Mouse (Mus musculus) bone marrow, adult 2 months (tissue): ENCODE measurements around the gene Angptl6. TPM values are rescaled to one million over a fixed set of nuclear protein-coding genes. Genes with fewer than 3 reads are reported as not detected.
A peak's percentile ranks its signal among the peaks of the same experiment; 100 is the strongest.

ENCODE experiments used
- H3K27ac ChIP-seq: fragments of 200-500 bp; 2 replicates; pipeline ENCODE4 v1.5.1; 2012; ENCODE audit warnings: low read depth, mild to moderate bottlenecking, control low read depth, inconsistent platforms, low read length; ENCODE audit not compliant: control insufficient read depth, poor library complexity, insufficient read depth
- H3K4me1 ChIP-seq: fragments of 200-500 bp; 2 replicates; pipeline ENCODE4 v1.6.1; 2011; ENCODE audit warnings: low read length; ENCODE audit not compliant: control insufficient read depth, insufficient read depth
- H3K4me3 ChIP-seq: fragments of 200-500 bp; replicated peaks from 2 replicates; pipeline ENCODE3; 2011; ENCODE audit warnings: mild to moderate bottlenecking, low read depth, low read length, control low read depth; ENCODE audit not compliant: control insufficient read depth
- CTCF ChIP-seq: fragments of 200-500 bp; IDR thresholded peaks from 2 replicates; pipeline ENCODE4 v1.5.1; 2011; ENCODE audit warnings: low read length, control low read depth; ENCODE audit not compliant: control insufficient read depth, insufficient read depth
- POLR2A ChIP-seq: fragments of 200-500 bp; IDR thresholded peaks from 2 replicates; pipeline ENCODE4 v1.6.1; 2011; ENCODE audit warnings: low read depth, mild to moderate bottlenecking, control low read depth, low read length, borderline replicate concordance; ENCODE audit not compliant: control insufficient read depth
- WGBS: fragments of 180-500 bp; shearing (Covaris S2); methylation state at CpG from one replicate; pipeline ENCODE4 v1.1.7; 2018; 5-methylcytosine and 5-hydroxymethylcytosine counted together
- polyA plus RNA-seq: library from polyadenylated mRNA; stranded (reverse); fragments of >200 nt; gene quantifications from 2 replicates; pipeline ENCODE4 v1.2.4, GENCODE M21; 2011; ENCODE audit warnings: low replicate concordance; ENCODE audit not compliant: missing spikeins, insufficient read depth, insufficient read length

Angptl6 gene
- polyA plus RNA-seq, 1 experiment, result 1.6 TPM

DNA sequence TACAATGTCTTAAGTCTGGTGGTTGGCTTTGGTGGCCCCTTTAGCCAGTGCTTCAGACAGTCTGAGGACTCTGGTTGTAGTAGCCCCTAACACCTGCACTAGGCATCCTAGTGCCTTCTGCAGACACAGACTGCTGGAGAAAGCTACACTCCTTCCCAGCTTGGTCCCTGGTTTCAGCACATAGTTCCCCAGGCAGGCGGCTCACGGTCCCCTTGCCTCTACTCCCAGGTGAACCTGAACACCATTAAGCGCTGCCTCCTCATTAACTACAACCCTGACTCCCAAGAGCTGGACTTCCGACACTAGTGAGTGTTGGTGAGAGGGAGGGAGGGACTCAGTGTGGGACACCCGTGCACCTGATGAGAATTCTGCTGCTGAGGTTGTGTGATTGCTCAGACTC, 10.9 kb upstream of the Angptl6 start:
- Histone ChIP-seq H3K27ac (no peak overlapping the region), H3K4me3 (no peak overlapping the region), H3K4me1 (peaks cover 2% of the 10 kb centered on the region; the same call in 1 of the 2 replicates)
- WGBS, result 85% methylated on average over 5 of the region's 5 CpGs
- TF ChIP-seq CTCF, result no peak
- no peak for TF ChIP-seq POLR2A

DNA sequence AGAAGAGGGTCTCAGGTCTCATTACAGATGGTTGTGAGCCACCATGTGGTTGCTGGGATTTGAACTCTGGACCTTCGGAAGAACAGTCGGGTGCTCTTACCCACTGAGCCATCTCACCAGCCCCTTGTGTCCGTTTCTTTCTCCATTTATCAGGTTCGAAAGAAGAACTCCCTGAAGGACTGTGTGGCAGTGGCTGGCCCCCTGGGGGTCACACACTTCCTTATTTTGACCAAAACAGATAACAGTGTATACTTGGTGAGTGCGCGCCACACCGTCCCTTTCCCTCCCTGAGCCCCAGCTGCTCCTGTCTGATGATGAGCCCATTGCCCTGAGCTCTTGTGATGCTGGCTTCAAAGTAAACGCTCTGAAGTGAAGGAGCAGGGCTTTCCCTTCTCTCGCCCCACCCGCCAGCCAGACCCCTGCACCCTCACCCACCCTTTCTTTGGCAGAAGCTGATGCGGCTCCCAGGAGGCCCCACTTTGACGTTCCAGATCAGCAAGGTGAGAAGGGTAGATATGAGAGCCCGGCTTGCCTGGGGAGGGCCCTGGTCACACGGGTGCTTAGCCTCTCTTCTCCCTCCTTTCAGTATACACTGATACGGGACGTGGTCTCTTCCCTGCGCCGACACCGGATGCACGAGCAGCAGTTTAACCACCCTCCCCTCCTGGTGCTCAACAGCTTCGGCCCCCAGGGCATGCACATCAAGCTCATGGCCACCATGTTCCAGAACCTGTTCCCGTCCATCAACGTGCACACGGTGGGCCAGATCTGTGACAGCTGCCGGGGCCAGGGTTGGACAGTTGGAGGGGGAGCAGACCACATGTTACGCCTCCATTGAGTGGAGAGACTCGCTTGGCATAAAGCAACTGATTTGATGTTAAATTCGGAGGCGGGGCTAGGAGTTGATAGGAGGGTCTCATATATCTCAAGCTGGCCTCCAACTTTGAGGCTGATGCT, 9.9 kb upstream of the Angptl6 start:
- H3K27ac ChIP-seq, result peak overlapping the region; percentile 46
- TF ChIP-seq CTCF (no peak), POLR2A (no peak)
- H3K4me3 ChIP-seq, result peak overlapping the region; percentile 6
- 58% methylated on average over 29 of the region's 29 CpGs for WGBS
- H3K4me1 ChIP-seq, result peaks cover 2% of the 10 kb centered on the region; the same call in 1 of the 2 replicates

DNA sequence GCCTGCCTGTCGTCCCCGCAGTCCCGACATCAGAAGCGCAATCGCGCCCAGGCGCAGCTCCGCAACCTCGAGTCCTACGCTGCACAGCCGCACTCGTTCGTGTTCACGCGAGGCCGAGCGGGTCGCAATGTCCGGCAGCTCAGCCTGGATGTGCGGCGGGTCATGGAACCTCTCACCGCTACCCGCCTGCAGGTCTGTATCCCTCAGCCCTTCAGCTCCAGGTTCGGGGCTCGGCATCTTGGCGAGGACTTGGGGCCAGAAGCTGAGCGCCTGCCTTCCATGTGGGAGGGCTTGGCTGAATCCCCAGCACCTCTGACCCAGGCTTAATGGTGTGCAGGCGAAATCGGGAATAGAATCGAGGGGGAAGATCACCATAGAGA, 8.8 kb upstream of the Angptl6 start:
- Histone ChIP-seq H3K4me1 (peaks cover 2% of the 10 kb centered on the region; the same call in 1 of the 2 replicates), H3K4me3 (peak overlapping the region; percentile 84), H3K27ac (peak overlapping the region; percentile 68)
- under 1% methylated on average over 30 of the region's 30 CpGs for WGBS
- TF ChIP-seq POLR2A, result no peak
- no peak for TF ChIP-seq CTCF

DNA sequence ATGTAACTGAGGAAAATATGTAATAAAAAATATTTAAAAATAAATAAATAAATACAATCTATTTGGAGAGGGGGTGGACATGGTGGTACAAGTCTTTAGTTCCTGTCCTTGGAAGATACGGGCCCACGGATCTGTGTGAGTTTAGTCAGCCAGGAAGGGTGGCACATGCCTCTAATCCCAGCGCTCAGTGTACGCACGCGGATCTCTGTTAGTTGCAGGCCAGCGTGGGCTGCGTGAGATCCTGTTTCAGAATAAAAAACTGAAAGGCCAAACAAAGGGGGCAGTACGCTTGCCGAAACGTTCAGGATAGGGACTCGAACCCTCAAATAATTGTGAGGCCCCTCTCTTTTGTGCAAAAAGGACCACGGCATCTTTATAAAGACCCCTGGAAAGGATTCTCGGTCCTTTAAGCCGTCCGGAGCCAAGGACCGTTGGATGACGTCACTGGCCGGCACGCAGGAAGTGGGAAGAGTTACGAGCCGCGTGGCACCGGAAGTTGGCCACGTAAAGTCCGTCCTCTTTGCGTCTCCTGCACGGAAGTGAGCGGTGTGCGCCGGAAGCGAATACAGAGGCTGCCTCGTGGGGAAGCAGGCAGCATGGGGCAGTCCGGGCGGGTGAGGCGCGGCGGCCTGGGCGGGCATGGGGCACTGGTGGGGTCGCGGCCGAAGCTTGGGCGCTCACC, 8.3 kb upstream of the Angptl6 start, which contains the start of gene Ppan:
Ppan (plus strand) TSS at position 472 of the 682 bp plus-strand sequence.
- under 1% methylated on average over 43 of the region's 43 CpGs for WGBS
- peaks cover 2% of the 10 kb centered on the region; the same call in 1 of the 2 replicates for H3K4me1 ChIP-seq
- peak; percentile 83; the same call in 1 of the 2 replicates for TF ChIP-seq POLR2A
- no peak for TF ChIP-seq CTCF
- H3K27ac ChIP-seq, result peak within 1 kb of the TSS; percentile 68
- H3K4me3 ChIP-seq, result peak within 1 kb of the TSS; percentile 84

DNA sequence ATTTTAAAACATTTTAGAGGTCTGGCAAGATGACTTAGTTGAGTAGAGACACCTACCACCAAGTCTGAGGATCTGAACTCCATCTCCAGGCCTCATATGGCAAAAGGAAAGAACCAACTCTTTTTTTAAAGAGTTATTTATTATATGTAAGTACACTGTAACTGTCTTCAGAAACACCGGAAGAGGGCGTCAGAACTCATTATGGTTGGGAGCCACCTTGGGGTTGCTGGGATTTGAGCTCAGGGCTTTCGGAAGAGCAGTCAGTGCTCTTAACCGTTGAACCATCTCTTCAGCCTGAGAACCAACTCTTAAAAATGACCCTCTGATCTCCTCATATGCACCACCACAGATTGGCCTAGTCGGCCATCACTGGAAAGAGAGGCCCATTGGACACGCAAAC, 7.7 kb upstream of the Angptl6 start:
- no peak overlapping the region for H3K4me3 ChIP-seq

DNA sequence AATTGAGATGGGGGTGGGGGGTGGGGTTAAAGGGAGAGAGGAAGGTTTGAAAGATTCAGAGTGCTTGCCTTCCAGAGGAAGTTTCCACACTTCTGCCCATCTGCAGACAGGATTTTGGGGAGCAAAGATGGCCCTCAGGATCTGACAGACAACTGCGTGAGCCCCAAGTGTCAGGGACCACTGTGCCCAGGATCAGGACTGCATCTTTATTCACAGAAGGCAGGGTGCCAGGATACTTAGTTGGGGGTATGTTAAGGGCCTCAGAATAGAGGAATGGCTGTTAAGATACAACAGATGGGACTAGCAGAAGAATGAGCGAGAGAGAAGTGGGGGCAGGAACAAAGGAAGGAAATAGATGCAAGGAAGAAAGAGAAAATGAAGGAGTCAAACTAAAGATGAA, 7.0 kb upstream of the Angptl6 start:
- 77% methylated on average over 2 of the region's 2 CpGs for WGBS
- Histone ChIP-seq H3K4me3 (no peak overlapping the region), H3K27ac (no peak overlapping the region), H3K4me1 (peaks cover 2% of the 10 kb centered on the region; the same call in 1 of the 2 replicates)
- TF ChIP-seq CTCF (no peak), POLR2A (no peak)

More for the DNA sequence above, 7.7 kb upstream of the Angptl6 start:
- Histone ChIP-seq H3K4me1 (peaks cover 2% of the 10 kb centered on the region; the same call in 1 of the 2 replicates), H3K27ac (no peak overlapping the region)
- 87% methylated on average over 6 of the region's 6 CpGs for WGBS
- TF ChIP-seq CTCF, result no peak

DNA sequence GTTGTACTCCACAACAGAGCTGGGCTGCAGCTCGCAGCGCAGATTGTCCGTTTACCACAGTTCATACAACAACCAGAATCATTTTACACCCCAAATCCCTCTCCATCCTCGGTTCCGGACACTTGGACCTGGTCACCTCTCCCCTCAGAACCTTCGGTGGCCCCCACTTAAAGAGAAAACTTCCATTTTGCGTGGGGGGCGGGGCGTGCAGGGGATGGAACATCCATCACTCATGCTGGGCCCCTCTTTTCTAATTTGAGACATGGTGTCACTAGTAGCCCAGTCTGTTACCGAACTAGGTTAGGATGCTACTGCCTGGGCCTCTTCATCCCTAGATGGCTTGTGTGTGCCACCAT, 839 bp downstream of the Angptl6 start:
- H3K4me3 ChIP-seq, result peak overlapping the region; percentile 63
- peak overlapping the region; percentile 69 for H3K27ac ChIP-seq
- WGBS, result 20% methylated on average over 10 of the region's 10 CpGs
- H3K4me1 ChIP-seq, result no peaks in the 10 kb centered on the region; the same call in 1 of the 2 replicates
- TF ChIP-seq CTCF (no peak), POLR2A (no peak)
